Mouse (Mus musculus) ES-E14 (cell line): ENCODE measurements around the gene Bbs12.

ENCODE experiments used
- CHD2 ChIP-seq: IDR thresholded peaks from 2 replicates; pipeline ENCODE4 v1.6.1; 2014; ENCODE audit warnings: mild to moderate bottlenecking, low read depth, low read length, inconsistent platforms
- MAFK ChIP-seq: IDR thresholded peaks from 2 replicates; pipeline ENCODE4 v1.6.1; 2014; ENCODE audit warnings: mild to moderate bottlenecking, low read depth, low read length, inconsistent platforms; ENCODE audit not compliant: insufficient read depth
- ZC3H11A ChIP-seq: IDR thresholded peaks from 2 replicates; pipeline ENCODE4 v1.6.1; 2012; ENCODE audit warnings: low read depth, mild to moderate bottlenecking, inconsistent platforms, low read length, borderline replicate concordance

GRCm38 (mm10) chr3:37341110-37341509 is 28.8 kb downstream of the Bbs12 start:
- peak; percentile 55; the same call in 1 of the 2 replicates for TF ChIP-seq ZC3H11A
- TF ChIP-seq CHD2, result no peak
- no peak for TF ChIP-seq MAFK
